Mouse (Mus musculus) monocyte, adult 5-6 weeks (primary cell): ENCODE measurements around the gene Hpcal1. TPM values are rescaled to one million over a fixed set of nuclear protein-coding genes. Genes with fewer than 3 reads are reported as not detected.
A peak's percentile ranks its signal among the peaks of the same experiment; 100 is the strongest.
"Not testable (repeated sequence)": the region's sequence is repeated elsewhere in the genome, so short reads cannot be mapped to it uniquely, and the experiment has no call there.

Source experiments
- ATAC-seq: fragments of 153-309, 156-312 bp; replicated peaks from 2 replicates; pipeline ENCODE4 v1.8.0; 2017; ENCODE audit warnings: mild to moderate bottlenecking; ENCODE audit not compliant: low TSS enrichment, insufficient number of reproducible peaks, severe bottlenecking, poor library complexity, low FRiP score
- total RNA-seq: library from RNA; stranded (forward); fragments of 200-1000, 200-491, 200-594 nt; gene quantifications from 3 replicates; pipeline ENCODE4 v1.2.3, GENCODE M21; 2017

Hpcal1 gene
- total RNA-seq, 1 experiment from 2014 or later = 30.2 TPM

GRCm38 (mm10) chr12:17752828-17753227 is 62.2 kb downstream of the Hpcal1 start:
- ATAC-seq = no peak

- no peak for ATAC-seq
Measured at GRCm38 (mm10) chr12:17754771-17755170, 64.1 kb downstream of the Hpcal1 start.

- ATAC-seq = no peak
Measured at GRCm38 (mm10) chr12:17756891-17757290, 66.2 kb downstream of the Hpcal1 start.

- ATAC-seq = no peak
Measured at GRCm38 (mm10) chr12:17762286-17762933, 71.8 kb downstream of the Hpcal1 start.

- no peak for ATAC-seq
Measured at GRCm38 (mm10) chr12:17763054-17763453, 72.4 kb downstream of the Hpcal1 start.

GRCm38 (mm10) chr12:17764005-17764404 is 73.3 kb downstream of the Hpcal1 start:
- ATAC-seq = no peak

GRCm38 (mm10) chr12:17767567-17767966 is 76.9 kb downstream of the Hpcal1 start:
- not testable (repeated sequence) for ATAC-seq

GRCm38 (mm10) chr12:17769476-17770172 is 79.0 kb downstream of the Hpcal1 start:
- no peak for ATAC-seq

GRCm38 (mm10) chr12:17770538-17770937 is 79.9 kb downstream of the Hpcal1 start:
- peak; percentile 59; the same call in 1 of the 2 replicates for ATAC-seq

GRCm38 (mm10) chr12:17773721-17774120 is 83.1 kb downstream of the Hpcal1 start:
- ATAC-seq = not testable (repeated sequence)

GRCm38 (mm10) chr12:17774842-17775241 is 84.2 kb downstream of the Hpcal1 start:
- not testable (repeated sequence) for ATAC-seq

GRCm38 (mm10) chr12:17778320-17778719 is 87.7 kb downstream of the Hpcal1 start:
- ATAC-seq = 0 out of 2 replicates have a peak, but pooled peaks have one; percentile 68

- ATAC-seq = no peak
Measured at GRCm38 (mm10) chr12:17779093-17779492, 88.4 kb downstream of the Hpcal1 start.

GRCm38 (mm10) chr12:17789486-17789885 is 98.8 kb downstream of the Hpcal1 start:
- ATAC-seq = no peak

- ATAC-seq = no peak
Measured at GRCm38 (mm10) chr12:17791111-17791510, 100.5 kb downstream of the Hpcal1 start.

GRCm38 (mm10) chr12:17792756-17793155 is 102.1 kb downstream of the Hpcal1 start:
- no peak for ATAC-seq

- ATAC-seq = no peak; the same call in 1 of the 2 replicates
Measured at GRCm38 (mm10) chr12:17795660-17796278, 105.1 kb downstream of the Hpcal1 start.

GRCm38 (mm10) chr12:17798261-17798660 is 107.6 kb downstream of the Hpcal1 start:
- ATAC-seq = not testable (repeated sequence)

GRCm38 (mm10) chr12:17808542-17808941 is 117.9 kb downstream of the Hpcal1 start:
- ATAC-seq = no peak

GRCm38 (mm10) chr12:17835279-17835678 is 144.6 kb downstream of the Hpcal1 start:
- ATAC-seq = not testable (repeated sequence)
